Mouse (Mus musculus) gastrocnemius, postnatal 25 days (tissue): Measurements from ENCODE around the gene Cox7a2. TPM values are rescaled to one million over a fixed set of nuclear protein-coding genes. Genes with fewer than 3 reads are reported as not detected.

ENCODE experiments used
- DNase-seq: peaks from one replicate; pipeline ENCODE4 v3.0.0; 2022
- total RNA-seq, 2 experiments: library from RNA; stranded (reverse); gene quantifications; 1 replicate in 1 of 2; 2 replicates in 1 of 2; pipeline ENCODE4 v1.2.3; 2021

Gene Cox7a2
- total RNA-seq, 2 experiments from 2014 or later: 398 to 435 TPM

DNA sequence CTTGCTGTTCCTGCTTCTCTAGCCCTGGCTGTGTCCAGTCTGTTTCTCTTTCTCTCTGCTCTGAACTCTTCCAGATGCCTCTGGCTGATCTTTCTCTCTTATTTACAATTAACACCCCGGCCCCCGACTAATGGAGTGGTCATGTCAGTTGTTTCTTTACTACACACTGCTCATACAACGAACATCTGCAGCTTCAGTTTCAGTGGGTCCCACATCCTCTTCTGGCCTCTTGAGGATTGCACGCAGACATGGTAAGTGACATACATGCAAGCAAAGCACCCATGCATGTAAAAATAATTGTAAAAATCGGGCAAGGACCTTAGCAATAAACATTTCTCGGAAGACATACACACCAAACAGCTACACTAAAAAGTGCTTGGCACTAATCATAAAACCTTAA is 24.1 kb downstream of the Cox7a2 start:
- DNase-seq: no peak

DNA sequence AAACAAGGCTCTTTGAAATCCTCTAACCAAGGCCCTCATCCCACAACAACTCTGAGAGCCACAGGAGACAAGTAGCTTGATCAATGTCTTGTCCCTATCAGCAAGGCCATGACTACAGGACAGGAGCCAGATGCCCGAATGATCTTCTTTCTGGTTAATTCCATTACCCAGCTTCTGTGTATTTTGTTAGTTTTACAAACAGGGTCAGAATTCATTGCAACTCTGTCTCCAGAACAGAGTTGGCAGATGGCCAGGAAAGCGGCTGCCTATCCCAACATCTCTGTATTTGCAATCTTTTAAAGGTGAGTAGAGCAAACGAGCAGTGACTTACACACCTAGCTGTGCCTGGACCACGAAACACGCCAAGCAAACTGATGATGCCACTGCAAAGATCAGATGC is 29.4 kb downstream of the Cox7a2 start:
- DNase-seq: no peak

DNA sequence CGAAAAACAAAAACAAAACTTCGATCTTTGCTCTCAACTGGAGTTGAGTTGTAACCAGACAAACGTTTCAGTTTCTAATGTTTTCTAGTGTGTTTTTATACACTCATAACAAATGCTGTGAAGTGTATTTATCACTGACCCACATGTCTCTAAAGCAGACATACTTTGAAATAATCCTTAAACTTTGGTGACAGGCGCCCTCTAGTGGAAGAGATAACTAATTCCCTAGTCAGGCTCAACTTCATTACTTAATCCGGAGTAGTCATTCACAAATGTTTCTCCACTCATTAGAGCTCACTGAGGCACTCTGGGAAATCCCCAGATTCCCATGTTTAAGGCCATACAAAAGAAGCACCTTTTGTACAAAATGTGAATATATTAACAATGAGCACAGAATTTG is 36.6 kb downstream of the Cox7a2 start:
- no peak for DNase-seq

DNA sequence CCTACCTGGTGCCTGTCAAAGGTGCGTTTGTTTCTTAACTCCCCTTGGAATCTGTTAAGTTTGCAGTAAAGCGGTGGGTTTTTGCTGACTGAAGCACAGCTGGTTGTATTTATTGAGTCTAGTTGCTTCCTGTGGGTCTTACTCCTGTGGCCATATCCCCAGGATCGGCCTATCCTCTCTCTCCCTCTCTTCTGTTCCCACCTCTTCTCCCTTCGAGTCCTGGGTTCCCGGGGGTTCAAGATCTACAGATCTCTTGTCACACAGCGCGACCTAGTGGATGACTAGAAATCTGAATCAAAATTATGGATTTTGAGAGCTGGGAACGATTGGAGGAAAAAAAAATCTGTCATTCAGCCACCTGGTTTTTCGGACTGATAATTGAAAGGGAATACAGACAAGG is 38.6 kb downstream of the Cox7a2 start:
- no peak for DNase-seq

DNA sequence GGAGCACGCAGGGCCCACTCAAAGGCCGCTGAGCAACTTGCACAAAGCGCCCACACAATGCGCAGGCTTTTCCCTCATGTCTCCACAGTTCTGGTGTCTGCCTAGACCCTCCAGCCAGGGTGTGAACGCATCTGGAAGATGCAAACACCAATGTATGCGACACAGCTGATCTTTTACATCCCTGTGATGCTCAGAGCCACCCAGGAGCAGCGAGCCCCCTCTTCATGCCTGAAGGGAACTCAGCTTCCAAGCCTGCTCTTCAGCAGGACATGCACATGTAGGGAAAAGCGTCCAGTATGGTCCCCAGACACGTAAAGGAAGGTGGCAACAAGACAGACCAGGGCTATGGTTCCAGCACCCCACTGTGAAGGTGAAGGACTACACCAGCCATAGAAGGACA is 39.5 kb downstream of the Cox7a2 start:
- DNase-seq: no peak

DNA sequence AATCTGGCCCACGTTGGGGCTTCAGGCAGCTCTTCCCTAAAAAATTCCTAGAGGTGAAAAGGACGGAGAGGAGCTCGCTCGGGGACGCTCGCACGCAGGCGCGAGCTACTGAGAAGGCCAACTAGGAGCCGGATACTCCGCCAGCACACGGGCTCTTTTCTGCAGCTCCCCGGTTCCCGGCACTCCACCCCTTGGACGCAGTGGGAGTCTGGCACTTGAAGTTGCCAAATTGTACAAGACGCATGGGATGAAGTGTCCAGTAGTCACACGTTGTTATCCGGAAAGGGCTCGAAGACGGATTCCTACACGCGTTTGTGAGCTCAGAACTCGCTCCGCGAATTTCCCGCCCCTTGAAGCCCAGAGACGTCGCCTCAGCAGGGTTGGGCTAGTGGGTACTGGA is 40.2 kb downstream of the Cox7a2 start:
- peak; percentile 58 for DNase-seq

DNA sequence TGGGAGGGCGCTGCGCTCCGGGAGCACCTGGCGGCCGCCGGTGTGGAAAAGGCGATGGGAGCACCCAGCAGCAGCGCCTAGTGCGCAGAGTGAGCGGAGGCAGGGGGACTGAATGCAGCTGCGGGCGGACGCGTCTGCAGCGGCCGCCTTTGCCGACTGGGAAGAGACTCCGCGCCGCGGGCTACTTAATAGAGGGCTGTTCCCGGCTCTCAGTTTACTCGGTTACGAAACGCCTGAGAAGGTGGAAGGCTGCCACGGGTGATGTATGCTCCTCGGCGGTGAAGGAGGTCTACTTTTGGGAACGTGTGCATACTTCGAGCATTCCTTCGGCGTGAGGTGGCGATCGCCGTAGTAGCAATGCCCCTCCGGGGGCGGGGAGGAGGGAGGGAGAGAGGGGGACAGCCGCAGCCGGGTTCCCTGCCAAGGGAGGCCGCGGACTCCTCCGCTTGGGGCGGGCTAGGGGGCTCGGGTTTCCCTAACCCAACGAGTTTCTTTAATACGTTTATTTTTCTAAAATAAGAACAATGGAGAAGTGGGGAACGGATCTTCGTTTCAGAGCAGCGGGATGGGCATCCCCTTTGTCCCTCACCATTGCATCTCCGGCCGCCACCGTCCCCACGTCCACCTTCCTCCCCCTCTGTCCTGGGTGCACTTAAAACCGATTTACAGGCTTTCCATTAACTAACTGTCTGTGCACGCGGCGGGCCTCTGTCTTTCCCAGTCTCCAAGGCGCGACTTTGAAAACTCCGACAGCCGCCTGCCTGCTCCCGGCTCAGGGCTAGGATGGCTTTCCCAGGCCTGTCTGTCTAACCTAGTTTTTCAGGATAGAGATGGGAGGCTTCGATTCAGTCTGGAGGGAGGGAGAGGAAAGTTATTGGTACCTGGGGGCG is 41.0 kb downstream of the Cox7a2 start, which contains the start of gene Col12a1:
TSS of gene Col12a1 (minus strand) at position 351 of the 890 bp plus-strand sequence.
- peak; percentile 75 for DNase-seq

DNA sequence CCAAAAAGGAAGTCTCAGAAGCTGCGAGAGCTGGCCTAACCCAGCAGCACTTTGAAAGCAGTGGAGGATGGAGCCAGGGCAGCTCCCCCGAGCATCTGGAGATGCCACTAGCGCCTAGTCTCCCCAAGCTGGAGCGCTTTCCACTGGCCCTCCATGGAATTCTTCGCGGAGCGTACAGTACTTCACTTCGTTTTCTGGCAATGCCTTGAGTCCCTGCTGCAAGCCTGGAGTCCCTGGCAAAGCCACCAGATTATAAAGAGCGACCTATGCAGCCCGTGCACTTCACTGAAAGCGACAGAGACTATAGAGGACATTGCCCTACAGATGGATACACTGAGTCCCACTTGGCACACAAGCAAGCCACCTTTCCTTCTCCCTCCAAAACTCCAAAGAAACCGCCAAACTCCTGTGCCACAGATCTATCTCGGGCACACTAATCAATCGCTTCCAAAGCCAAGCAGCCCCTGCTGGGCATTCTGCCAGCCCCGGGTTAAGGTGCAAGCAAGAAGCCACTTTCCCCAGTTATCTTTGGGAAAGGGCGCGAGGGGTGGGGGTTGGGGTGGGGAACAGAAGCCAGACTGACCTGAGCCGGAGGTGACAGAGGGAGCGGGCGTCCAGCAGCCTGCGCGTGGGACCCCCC is 41.7 kb downstream of the Cox7a2 start:
- peak; percentile 26 for DNase-seq

DNA sequence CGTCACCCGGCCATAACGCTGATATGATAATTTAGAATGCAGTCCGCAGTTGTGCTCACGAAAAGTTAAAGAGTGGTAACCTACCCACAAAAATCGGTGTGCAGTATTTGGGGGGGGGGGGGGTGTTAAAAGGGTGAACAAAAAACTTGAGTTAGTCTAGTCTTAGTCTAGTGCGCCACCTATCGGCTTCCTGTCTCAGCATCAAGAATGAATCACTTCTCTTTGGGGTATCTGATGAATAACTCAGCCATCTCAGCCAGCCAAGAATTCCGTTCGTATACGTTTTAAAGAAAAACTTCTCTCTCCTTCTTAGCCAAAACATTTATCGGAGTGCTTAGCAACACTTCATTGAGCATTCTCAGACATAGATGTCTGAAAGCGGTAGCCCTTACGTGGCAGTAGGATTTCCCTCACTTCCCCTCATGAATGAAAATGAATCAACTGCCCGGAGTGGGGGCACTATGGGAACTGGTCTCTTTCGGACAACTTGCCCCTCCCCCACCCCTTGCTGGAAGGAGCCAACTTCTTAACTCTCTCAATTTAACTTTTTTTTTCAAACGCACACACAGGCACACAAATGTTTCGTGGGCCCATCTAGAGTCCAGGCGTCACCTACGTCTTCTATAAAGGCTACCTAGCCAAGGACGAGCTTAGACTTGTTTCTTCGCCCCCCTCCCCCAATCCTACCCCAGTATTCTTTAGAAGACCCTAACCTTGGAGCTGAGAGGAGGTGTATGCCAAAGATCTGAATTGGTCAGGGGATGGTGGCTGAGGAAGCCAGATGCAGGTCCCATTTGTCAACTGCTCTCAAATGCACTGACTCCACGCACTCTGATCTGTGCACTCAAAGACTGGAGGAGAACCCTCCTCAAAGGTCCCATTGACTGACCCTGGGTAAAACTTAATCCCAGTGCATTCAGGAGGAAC is 42.5 kb downstream of the Cox7a2 start:
- peak; percentile 31 for DNase-seq

DNA sequence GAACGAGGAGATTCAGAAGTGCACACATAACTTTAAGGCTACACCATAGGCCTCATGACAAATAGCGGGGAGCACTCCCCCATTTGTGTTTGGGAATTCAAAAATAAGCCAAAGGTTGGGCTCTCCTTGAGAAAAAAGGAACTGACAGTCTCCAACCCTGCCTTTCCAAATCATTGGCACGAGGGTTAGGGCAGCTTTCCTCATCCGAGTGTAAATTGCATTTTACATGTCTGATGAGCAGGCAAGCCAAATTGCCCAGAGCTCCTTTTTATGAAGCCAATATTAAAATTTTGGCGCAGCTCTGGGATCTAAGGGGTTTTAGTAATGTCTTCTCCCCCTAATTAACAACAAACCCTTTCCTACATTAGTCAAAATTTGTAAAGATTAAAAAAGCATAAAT is 43.2 kb downstream of the Cox7a2 start:
- DNase-seq: no peak

DNA sequence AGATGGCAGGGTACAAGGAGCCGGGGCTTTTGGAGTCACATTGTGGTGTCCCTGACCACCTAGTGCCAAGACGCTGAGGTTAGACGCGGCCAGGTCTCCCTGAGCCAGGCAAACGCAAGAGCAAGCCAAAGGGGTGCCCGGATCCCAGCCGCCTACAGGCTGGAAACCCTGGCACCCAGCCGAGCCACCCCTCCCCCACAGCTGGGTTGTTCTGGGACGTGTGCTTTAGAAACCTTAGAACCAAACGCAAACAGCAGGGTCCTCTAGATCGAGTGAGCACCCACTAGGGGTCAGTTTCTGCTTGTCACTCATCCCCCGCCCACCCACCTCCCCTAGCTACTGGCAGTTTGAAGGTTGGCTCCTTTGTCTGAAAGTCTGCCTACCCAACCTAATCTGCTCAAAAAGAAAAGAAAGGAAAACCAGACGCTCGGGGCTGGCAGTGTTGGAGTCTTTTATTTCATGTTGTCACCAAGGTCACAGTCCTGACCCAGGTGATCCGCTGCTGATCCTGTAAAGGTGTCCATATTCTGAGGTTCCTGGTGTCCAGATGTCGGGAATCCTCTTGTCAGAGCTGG is 45.1 kb downstream of the Cox7a2 start:
- DNase-seq: peak; percentile 51

Other genes starting within 250 kb of the Cox7a2 start
- 10 to 100 TPM in 1 of 2 experiments, 1 to 10 TPM in 1; 8.8 to 20.8 TPM for gene Col12a1, start 41.0 kb downstream of the Cox7a2 start, total RNA-seq
- 10 to 100 TPM; 38.3 to 43.9 TPM for gene Tmem30a, start 33.6 kb upstream of the Cox7a2 start, total RNA-seq